Mouse (Mus musculus): ENCODE results near the gene Igfn1. TPM values are rescaled to one million over a fixed set of nuclear protein-coding genes. Genes with fewer than 3 reads are reported as not detected.

Igfn1 gene
- polyA plus RNA-seq, 1 experiment from 2014 or later, result not detected

DNA sequence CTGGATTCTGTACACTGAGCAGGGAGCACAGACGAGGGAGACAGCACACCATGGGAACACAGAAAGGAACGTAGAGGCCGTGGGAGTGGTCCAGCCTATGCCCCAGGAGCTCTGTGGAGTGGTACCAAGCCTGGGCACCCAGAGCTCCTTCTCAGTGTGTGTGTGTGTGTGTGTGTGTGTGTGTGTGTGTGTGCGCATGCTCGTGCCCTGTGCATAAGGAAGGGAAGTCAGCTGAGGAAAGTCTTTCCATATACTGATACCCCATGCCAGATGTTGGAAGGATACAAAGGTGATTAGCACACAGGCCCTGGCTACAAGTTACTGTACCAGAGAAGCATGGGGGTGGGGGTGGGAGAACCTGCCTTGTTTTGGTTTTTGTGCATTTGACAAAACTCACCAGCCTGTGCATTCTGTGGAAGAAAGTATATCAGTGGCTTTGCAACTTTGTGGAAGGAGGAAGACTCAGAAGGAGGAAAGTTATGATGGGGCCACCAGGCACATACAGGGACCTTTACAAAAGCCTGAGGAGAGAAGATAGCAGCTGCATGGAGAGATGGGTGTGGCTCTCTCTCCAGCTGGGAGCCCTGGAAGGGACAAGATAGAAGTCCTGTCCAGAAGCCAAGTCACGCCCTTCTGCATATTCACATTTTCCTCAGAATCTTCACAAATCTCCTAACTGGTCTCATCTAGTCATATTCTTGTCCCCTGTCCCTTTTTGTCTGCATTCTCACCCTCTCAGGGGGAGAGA is 64.7 kb downstream of the Igfn1 start:
- no peak for TF ChIP-seq CTCF (IDR thresholded peaks at IDR 0.05)

DNA sequence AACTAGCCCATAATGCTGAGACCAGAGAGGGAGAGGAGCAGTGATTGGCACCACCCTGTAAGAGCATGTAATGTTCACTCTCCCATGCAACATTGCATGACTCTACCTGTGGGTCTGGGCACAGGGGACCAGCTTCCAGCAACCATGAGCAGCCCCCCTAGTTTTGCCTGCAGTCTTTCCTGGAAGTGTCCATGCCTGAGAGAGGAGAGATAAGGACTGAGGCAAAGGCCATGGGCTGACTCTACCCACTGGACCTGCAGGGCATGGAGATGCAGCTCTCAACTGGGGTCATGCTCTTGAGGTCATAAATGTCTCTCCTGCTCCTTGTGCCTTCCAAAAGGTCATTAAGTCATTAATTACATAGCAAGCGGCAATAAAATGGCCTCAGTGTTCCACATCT is 70.1 kb downstream of the Igfn1 start:
- TF ChIP-seq CTCF (IDR thresholded peaks at IDR 0.05), result no peak
- H3K27me3 ChIP-seq, result no peaks in the 10 kb centered on the region
- ATAC-seq (no peak), DNase-seq (ENCODE audit: low read depth, low spot score) (no peak)
- in situ Hi-C loops (cut with MboI; ENCODE audit: low pct_unique_long_range_greater_than_20kb), result no loop called here
- ChIA-PET POLR2A (interaction anchor here (1.2 kb wide), 2 partner anchors 16 to 73 kb away, joined by 4 read pairs; no protein-coding TSS in a partner anchor), CTCF (interaction anchor here (1.4 to 2.9 kb wide), 2 partner anchors 8 to 53 kb away, joined by 4 to 20 read pairs; no protein-coding TSS in a partner anchor)

More for the DNA sequence above, 64.7 kb downstream of the Igfn1 start:
- ChIA-PET POLR2A (no interaction called here), CTCF (interaction anchor here (1.2 to 1.6 kb wide), 2 partner anchors 77 to 90 kb away, joined by 3 to 4 read pairs; no protein-coding TSS in a partner anchor)
- in situ Hi-C loops (cut with MboI; ENCODE audit: low pct_unique_long_range_greater_than_20kb), result no loop called here
- H3K27me3 ChIP-seq, result no peaks in the 10 kb centered on the region
- ATAC-seq (no peak), DNase-seq (ENCODE audit: low read depth, low spot score) (no peak)

DNA sequence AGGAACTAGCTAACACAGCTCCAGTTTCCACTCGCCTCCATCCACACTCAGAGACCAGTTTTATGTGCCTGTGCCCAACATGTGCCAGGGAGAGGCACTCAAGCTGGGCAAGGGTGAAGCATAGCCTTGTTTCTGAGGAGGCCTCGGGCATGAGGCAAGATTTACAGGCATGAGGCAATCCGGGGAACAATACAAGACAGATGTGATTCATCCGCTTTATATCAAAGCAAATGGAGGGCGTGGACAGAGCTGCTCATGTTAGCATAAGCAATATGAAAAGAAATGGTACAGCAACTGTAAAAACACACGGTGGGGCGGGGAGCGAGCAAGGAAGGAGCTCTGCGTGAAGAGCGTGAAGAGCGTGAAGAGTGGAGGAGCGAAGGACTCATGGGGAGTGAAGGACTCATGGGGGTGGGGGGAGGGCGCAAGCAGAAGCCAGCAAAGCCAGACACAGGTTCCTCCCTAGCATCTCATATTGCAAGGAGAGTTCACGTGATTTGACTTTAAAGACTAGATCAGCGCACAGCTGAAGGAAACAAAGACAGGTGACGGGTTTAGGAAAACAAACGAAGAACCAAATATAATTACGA is 72.3 kb downstream of the Igfn1 start:
- in situ Hi-C loops (cut with MboI; ENCODE audit: low pct_unique_long_range_greater_than_20kb), result no loop called here
- DNase-seq (ENCODE audit: low read depth, low spot score) (no peak), ATAC-seq (peak; percentile 60)
- ChIA-PET POLR2A (no interaction called here), CTCF (interaction anchor here (2.9 kb wide), 1 partner anchor 10 kb away, joined by 20 read pairs; no protein-coding TSS in a partner anchor)
- TF ChIP-seq CTCF (IDR thresholded peaks at IDR 0.05), result no peak
- H3K27me3 ChIP-seq, result no peaks in the 10 kb centered on the region

DNA sequence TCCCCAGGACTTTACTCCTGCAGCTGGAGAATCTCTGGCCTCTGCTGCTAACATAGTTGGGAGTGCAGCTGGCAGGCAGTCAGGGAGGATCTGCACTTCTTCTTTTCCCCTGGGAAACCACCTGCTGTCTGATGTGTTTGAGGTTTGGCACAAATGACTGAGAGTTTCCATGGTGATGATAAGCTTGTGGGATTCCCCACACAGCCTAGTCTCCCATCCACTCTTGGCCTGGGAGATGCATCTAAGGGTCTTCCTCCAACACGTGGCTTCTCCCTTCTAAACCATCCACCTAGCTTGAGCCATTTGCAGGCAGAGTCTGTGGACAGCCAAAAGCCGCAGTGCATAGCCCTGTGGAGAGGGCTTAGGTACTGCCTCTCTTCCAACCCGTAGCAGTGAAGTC is 76.3 kb downstream of the Igfn1 start:
- no peak for TF ChIP-seq CTCF (IDR thresholded peaks at IDR 0.05)
- no peaks in the 10 kb centered on the region for H3K27me3 ChIP-seq
- DNase-seq (ENCODE audit: low read depth, low spot score) (peak; percentile 68), ATAC-seq (no peak)
- in situ Hi-C loops (cut with MboI; ENCODE audit: low pct_unique_long_range_greater_than_20kb), result no loop called here
- POLR2A ChIA-PET, result interaction anchor here (0.6 kb wide), 1 partner anchor 470 kb away, joined by 4 read pairs; no protein-coding TSS in a partner anchor
- CTCF ChIA-PET, result interaction anchor here (1.3 kb wide), 1 partner anchor 79 kb away, joined by 3 read pairs; no protein-coding TSS in a partner anchor

DNA sequence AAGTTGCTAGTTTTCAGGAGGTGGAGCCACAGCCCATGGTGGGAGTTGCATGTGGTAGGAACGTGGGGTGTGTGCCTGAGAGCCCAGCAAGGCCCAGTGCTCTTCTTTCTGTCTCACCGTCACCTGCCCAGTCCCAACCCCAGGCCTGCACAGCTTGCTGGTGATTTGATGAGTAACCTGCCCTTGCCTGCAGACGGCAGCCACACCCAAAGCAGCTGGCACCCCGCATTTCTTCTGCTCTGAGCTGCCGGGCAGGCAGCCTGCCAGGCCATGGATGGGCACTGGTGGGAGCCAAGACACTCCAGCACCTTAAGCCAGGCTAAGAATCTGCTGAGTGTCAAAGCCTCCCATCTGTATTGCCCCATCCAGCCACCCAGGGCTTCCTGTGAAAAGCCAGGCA is 80.3 kb downstream of the Igfn1 start:
- DNase-seq (ENCODE audit: low read depth, low spot score) (peak; percentile 56), ATAC-seq (peak; percentile 28)
- in situ Hi-C loops (cut with MboI; ENCODE audit: low pct_unique_long_range_greater_than_20kb), result no loop called here
- H3K27me3 ChIP-seq, result no peaks in the 10 kb centered on the region
- TF ChIP-seq CTCF (IDR thresholded peaks at IDR 0.05), result no peak
- POLR2A ChIA-PET, result no interaction called here
- CTCF ChIA-PET, result no interaction called here

DNA sequence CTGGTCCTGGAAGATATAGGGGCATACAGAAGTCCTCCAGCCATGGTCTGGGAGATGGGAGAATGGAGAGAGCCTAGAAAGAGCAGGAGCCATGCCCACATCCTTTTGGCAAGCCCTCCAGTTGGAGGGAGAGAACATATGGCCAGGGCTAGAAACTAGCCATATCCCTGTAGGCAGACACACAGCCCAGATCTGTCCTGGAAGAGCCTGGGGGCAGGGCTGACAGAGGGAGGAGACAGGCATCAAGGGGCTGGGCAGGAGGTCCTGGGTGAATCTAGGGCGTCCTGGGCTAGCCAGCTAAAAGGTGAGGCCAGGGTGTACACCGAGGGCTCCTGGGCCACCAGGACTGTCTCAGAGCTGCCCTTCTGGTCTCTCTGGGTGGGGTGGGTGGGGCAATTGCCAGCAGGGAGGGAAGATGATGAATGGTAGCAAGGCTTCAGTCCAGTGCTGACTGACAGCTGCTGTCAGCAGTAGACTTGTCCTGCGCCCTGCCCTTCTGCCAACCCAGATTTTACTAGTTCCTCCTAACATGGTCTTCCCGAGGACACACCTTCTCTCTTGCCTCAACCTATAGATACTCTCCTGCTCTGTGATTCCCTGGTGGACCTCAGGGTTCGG is 81.7 kb downstream of the Igfn1 start:
- ChIA-PET POLR2A (no interaction called here), CTCF (no interaction called here)
- TF ChIP-seq CTCF (IDR thresholded peaks at IDR 0.05), result no peak
- no peak for ATAC-seq
- in situ Hi-C loops (cut with MboI; ENCODE audit: low pct_unique_long_range_greater_than_20kb), result no loop called here
- no peak for DNase-seq (ENCODE audit: low read depth, low spot score)
- H3K27me3 ChIP-seq, result peaks cover 10% of the 10 kb centered on the region

DNA sequence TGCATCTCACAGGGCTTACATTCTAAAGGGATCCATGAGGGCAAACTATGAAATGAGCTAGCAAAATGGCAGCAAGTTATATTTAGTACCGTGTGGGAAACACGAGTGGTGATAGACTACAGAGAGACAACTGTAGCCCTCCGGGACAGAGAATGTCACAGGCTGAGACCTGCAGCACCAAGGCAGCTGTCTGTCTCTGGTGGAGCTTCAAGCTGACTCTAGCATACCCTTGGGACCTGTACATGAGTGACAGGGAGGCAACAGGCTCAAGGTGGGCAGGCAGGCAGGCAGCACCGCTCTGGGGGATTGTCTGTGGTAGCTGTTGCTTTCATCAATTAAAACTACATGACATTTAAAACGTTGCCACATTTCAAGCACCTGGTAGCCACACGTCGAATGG is 82.9 kb downstream of the Igfn1 start:
- ChIA-PET CTCF (no interaction called here), POLR2A (no interaction called here)
- H3K27me3 ChIP-seq, result peaks cover 22% of the 10 kb centered on the region
- TF ChIP-seq CTCF (IDR thresholded peaks at IDR 0.05), result no peak
- in situ Hi-C loops (cut with MboI; ENCODE audit: low pct_unique_long_range_greater_than_20kb), result no loop called here
- ATAC-seq, result no peak
- DNase-seq (ENCODE audit: low read depth, low spot score), result no peak

DNA sequence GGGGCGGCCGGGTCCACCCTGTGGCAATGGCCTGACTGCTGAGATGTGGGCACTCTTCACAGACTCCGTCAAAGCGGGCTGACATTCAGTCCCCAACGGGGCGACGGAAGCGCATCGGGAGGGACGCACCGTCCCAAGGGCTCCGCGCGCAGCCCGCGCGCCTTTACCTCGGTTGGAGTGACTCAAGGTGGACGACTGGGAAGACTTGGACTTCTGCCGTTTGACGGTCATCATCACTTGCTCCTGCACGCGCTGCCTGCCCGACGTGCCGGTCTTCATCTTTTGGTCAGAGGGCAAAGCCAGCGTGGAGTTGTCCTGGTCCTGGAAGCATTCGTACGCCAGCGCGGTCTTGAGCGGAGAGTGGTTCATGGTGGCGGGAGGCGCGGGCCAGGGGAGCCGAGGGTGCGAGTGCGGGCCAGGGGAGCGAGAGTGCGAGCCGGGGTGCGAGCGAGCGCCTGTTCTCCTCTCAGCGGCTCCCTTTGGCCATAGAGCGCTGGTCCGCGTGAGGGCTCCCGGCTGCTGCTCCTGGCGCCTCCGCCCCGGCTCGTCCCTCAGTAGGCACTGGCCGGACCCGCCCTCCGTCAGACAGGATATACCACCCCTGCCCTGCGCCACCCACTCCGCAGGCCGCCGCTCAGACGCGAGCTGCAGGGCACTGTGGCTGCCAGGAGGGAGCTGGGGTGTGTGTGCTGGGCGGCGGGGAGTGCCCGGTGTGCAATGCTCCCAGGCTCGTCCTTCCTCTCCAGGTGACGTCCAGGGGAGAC is 87.3 kb downstream of the Igfn1 start, which contains the start of gene Pkp1:
TSS of gene Pkp1 (minus strand) at position 564 of the 764 bp plus-strand sequence.
- ATAC-seq, result no peak

DNA sequence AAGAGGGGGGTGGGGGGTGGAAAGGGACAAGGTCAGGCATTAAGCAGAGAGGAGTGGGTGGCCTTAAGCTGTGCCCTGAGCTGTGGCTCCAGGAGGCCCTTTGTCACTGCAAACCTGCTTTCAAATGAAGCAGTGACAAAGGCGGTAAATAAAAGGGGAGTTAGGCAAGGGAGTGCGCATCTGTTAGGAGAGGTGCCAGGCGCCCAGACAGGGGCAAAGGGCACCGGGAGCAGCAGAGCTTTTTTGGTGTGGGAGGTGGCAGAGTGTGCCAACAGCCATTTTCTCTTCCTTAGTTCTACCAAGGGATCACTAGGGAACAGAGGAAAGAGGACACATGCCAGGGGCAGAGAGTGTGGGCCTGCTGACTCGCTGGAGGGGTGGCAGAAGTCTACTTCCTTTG is 88.9 kb downstream of the Igfn1 start:
- peaks cover 39% of the 10 kb centered on the region for H3K27me3 ChIP-seq
- TF ChIP-seq CTCF (IDR thresholded peaks at IDR 0.05), result no peak
- no peak for ATAC-seq
- no peak for DNase-seq (ENCODE audit: low read depth, low spot score)
- CTCF ChIA-PET, result no interaction called here
- POLR2A ChIA-PET, result no interaction called here
- in situ Hi-C loops (cut with MboI; ENCODE audit: low pct_unique_long_range_greater_than_20kb), result no loop called here

More for the DNA sequence above, 87.3 kb downstream of the Igfn1 start, which contains the start of gene Pkp1:
- POLR2A ChIA-PET, result interaction anchor here (1.2 kb wide), 1 partner anchor 17 kb away, joined by 4 read pairs; no protein-coding TSS in a partner anchor
- CTCF ChIA-PET, result interaction anchor here (0.7 kb wide), 1 partner anchor 36 kb away, joined by 3 read pairs; no protein-coding TSS in a partner anchor
- in situ Hi-C loops (cut with MboI; ENCODE audit: low pct_unique_long_range_greater_than_20kb), result no loop called here
- no peak for DNase-seq (ENCODE audit: low read depth, low spot score)
- peaks cover 34% of the 10 kb centered on the region for H3K27me3 ChIP-seq
- TF ChIP-seq CTCF (IDR thresholded peaks at IDR 0.05), result no peak

DNA sequence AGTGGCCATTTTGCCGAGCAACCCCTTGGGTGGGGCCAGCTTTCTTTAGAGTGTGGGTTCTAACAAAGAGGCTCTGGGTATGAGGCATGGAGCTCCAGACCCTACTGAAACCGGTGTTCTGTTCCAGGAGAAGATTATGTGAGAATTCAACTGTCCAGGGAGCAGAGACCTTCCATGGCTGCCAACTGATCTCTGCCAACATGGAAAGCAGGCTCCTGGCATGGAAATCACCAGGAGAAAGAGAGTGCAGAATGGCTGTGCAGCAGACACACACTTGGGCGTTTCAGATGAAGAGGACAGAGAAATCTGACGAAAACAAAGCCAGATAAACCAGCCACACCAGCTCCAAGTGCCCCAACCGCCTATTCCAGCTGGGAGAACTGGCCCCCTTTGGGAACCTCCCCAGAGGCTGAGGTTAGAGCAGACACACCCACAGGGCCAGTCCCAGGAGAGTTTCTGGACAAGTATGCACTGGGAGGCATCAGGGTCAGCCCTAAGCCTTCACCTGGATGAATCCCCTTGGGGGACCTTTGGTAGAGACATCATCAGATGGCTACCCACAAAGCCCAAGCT is 89.6 kb downstream of the Igfn1 start:
- POLR2A ChIA-PET, result interaction anchor here (0.7 kb wide), 1 partner anchor 24 kb away, joined by 3 read pairs; no protein-coding TSS in a partner anchor
- DNase-seq (ENCODE audit: low read depth, low spot score) (no peak), ATAC-seq (no peak)
- in situ Hi-C loops (cut with MboI; ENCODE audit: low pct_unique_long_range_greater_than_20kb), result no loop called here
- TF ChIP-seq CTCF (IDR thresholded peaks at IDR 0.05), result no peak
- CTCF ChIA-PET, result interaction anchor here (1.8 kb wide), 1 partner anchor 34 kb away, joined by 7 read pairs; no protein-coding TSS in a partner anchor
- H3K27me3 ChIP-seq, result peaks cover 42% of the 10 kb centered on the region
